Mouse (Mus musculus) megakaryocyte progenitor cell, adult 5-6 weeks (primary cell): ENCODE results near the gene AU018091. TPM values are rescaled to one million over a fixed set of nuclear protein-coding genes. Genes with fewer than 3 reads are reported as not detected.
"Not testable (repeated sequence)": the region's sequence is repeated elsewhere in the genome, so short reads cannot be mapped to it uniquely, and the experiment has no call there.

Source experiments
- ATAC-seq: replicated peaks from 2 replicates; pipeline ENCODE4 v1.8.0; 2016; ENCODE audit warnings: mild to moderate bottlenecking, moderate TSS enrichment, inconsistent platforms; ENCODE audit not compliant: poor library complexity
- total RNA-seq, 2 experiments: library from RNA; stranded (forward) in 1 of 2; stranded (reverse) in 1 of 2; fragments of 157-497, 149-512 nt in 1 of 2; fragments of 200-1000 nt in 1 of 2; gene quantifications; 2 replicates each; pipeline versions ENCODE4 v1.2.3 to v1.2.4; 2015 to 2017

The AU018091 gene
- total RNA-seq, 2 experiments from 2014 or later = not detected

- peak; percentile 29; the same call in 1 of the 2 replicates for ATAC-seq
Measured at GRCm38 (mm10) chr7:3180958-3181357, 12.0 kb upstream of the AU018091 start.

- ATAC-seq = no peak
Measured at GRCm38 (mm10) chr7:3168296-3168695, 707 bp downstream of the AU018091 start.

GRCm38 (mm10) chr7:3166270-3166669 is 2.7 kb downstream of the AU018091 start:
- no peak for ATAC-seq

GRCm38 (mm10) chr7:3164991-3165390 is 4.0 kb downstream of the AU018091 start:
- ATAC-seq = no peak

- ATAC-seq = no peak
Measured at GRCm38 (mm10) chr7:3164381-3164780, 4.6 kb downstream of the AU018091 start.

- ATAC-seq = no peak
Measured at GRCm38 (mm10) chr7:3150376-3150775, 18.6 kb downstream of the AU018091 start.

- no peak for ATAC-seq
Measured at GRCm38 (mm10) chr7:3146072-3146471, 22.9 kb downstream of the AU018091 start.

- no peak for ATAC-seq
Measured at GRCm38 (mm10) chr7:3143329-3143728, 25.7 kb downstream of the AU018091 start.

- no peak for ATAC-seq
Measured at GRCm38 (mm10) chr7:3135606-3136005, 33.4 kb downstream of the AU018091 start.

GRCm38 (mm10) chr7:3134654-3135053 is 34.3 kb downstream of the AU018091 start:
- ATAC-seq = no peak

GRCm38 (mm10) chr7:3130342-3130741 is 38.7 kb downstream of the AU018091 start:
- no peak for ATAC-seq

GRCm38 (mm10) chr7:3128564-3128963 is 40.4 kb downstream of the AU018091 start:
- not testable (repeated sequence) for ATAC-seq

- ATAC-seq = not testable (repeated sequence)
Measured at GRCm38 (mm10) chr7:3111193-3111592, 57.8 kb downstream of the AU018091 start.

GRCm38 (mm10) chr7:3106516-3107077 is 62.4 kb downstream of the AU018091 start:
- ATAC-seq = not testable (repeated sequence)

Other genes with a start within 250 kb of the AU018091 start
- gene Nlrp12, start 80.5 kb upstream of the AU018091 start, total RNA-seq (2015) = 0.83 and 1.4 TPM in 2 replicates
- gene Nlrp12, start 80.5 kb upstream of the AU018091 start, total RNA-seq (2017) = 2.3 and 2.7 TPM in 2 replicates
- 12.8 and 13.8 TPM in 2 replicates for gene Myadm, start 119.9 kb upstream of the AU018091 start, total RNA-seq (2015)
- 3.2 and 3.7 TPM in 2 replicates for gene Myadm, start 119.9 kb upstream of the AU018091 start, total RNA-seq (2017)
- 0.10 and 0.32 TPM in 2 replicates for gene Prkcg, start 120.0 kb upstream of the AU018091 start, total RNA-seq (2015)
- not detected in 2 replicates for gene Prkcg, start 120.0 kb upstream of the AU018091 start, total RNA-seq (2017)
- not detected in 2 replicates for gene Cacng7, start 163.8 kb upstream of the AU018091 start, total RNA-seq (2015)
- not detected in 2 replicates for gene Cacng7, start 163.8 kb upstream of the AU018091 start, total RNA-seq (2017)
- gene Cacng8, start 221.5 kb upstream of the AU018091 start, total RNA-seq (2015) = not detected in 2 replicates
- not detected in 2 replicates for gene Cacng8, start 221.5 kb upstream of the AU018091 start, total RNA-seq (2017)